Mouse (Mus musculus) hindbrain, embryonic 12.5 days (tissue): ENCODE measurements around the gene Trub1. TPM values are rescaled to one million over a fixed set of nuclear protein-coding genes. Genes with fewer than 3 reads are reported as not detected.

Experiments used
- ATAC-seq: fragments of 200-750 bp; cut with Nextera tagmentation; 2 replicates; pipeline ENCODE4 v1.8.0; 2017; ENCODE audit warnings: moderate TSS enrichment; ENCODE audit not compliant: low FRiP score
- H3K27ac ChIP-seq: fragments of 300-500 bp; sonication (generic); 2 replicates; pipeline ENCODE4 v1.5.1; 2016; ENCODE audit warnings: mild to moderate bottlenecking
- H3K27me3 ChIP-seq: fragments of 300-500 bp; sonication (generic); 2 replicates; pipeline ENCODE4 v1.6.1; 2016; ENCODE audit warnings: mild to moderate bottlenecking
- H3K36me3 ChIP-seq: fragments of 300-500 bp; sonication (generic); 2 replicates; pipeline ENCODE4 v1.6.1; 2016; ENCODE audit warnings: mild to moderate bottlenecking
- H3K4me1 ChIP-seq: fragments of 300-500 bp; sonication (generic); 2 replicates; pipeline ENCODE4 v1.6.1; 2016
- H3K4me2 ChIP-seq: fragments of 300-500 bp; sonication (generic); replicated peaks from 2 replicates; pipeline ENCODE4 v1.6.1; 2016; ENCODE audit warnings: mild to moderate bottlenecking
- H3K4me3 ChIP-seq: fragments of 300-500 bp; sonication (generic); 2 replicates; pipeline ENCODE4 v1.5.1; 2016; ENCODE audit warnings: mild to moderate bottlenecking
- H3K9ac ChIP-seq: fragments of 300-500 bp; sonication (generic); 2 replicates; pipeline ENCODE4 v1.6.1; 2016; ENCODE audit warnings: mild to moderate bottlenecking, moderate library complexity
- H3K9me3 ChIP-seq: fragments of 300-500 bp; sonication (generic); replicated peaks from 2 replicates; pipeline ENCODE4 v1.6.1; 2016; ENCODE audit warnings: mild to moderate bottlenecking
- WGBS: fragments of 180-500 bp; shearing (Covaris S2); methylation state at CpG from one replicate; pipeline ENCODE4 v1.1.7; 2016; 5-methylcytosine and 5-hydroxymethylcytosine counted together
- polyA plus RNA-seq: library from polyadenylated mRNA; unstranded; fragments of >200 nt; fragmentation: Nextera tagmentation; extraction: Ambion mirVana; gene quantifications from 2 replicates; pipeline ENCODE4 v1.2.1, GENCODE M21; 2016

Trub1 gene
- 15.9 and 18.9 TPM in 2 replicates for polyA plus RNA-seq

DNA sequence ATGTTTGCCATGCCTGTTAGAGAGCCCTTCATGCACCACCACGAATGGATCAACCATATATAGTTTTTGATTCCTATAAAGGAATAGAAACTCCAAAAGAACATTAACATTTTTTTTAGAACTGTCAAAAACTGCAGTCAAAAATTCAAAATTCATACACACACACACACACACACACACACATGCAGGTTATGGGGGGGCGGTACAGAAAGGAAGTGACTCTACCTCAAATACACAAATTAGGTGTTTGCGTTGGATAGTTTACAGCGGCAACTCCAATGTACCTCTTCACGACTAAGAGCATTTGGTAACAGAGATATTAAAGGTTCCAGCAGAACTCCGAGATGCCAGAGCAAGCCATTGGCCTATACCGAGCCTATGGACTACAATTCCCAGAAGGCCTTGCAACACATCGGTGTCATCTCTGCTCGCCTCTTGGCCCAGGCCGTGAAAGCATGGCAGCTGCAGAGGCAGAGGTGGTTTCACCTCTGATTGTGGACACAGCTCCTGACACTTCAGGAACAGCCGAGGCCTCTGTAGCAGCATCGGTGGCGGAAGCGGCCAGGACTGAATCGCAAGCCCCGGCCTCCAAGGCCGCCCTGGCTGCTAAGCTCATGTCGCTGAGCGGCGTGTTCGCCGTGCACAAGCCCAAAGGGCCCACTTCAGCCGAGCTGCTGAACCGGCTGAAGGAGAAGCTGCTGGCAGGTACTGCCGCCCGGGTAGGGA lies at the start of gene Trub1:
TSS of gene Trub1 (plus strand) at position 421 of the 726 bp plus-strand sequence.
- Histone ChIP-seq H3K4me2 (peak within 1 kb of the TSS; percentile 77), H3K27me3 (no peaks in the 10 kb centered on the region), H3K4me1 (peaks cover 12% of the 10 kb centered on the region), H3K36me3 (no peaks in the 10 kb centered on the region), H3K9ac (peak within 1 kb of the TSS; percentile 74), H3K27ac (no peak within 1 kb of the TSS), H3K9me3 (no peaks in the 10 kb centered on the region; the same call in 1 of the 2 replicates), H3K4me3 (peak within 1 kb of the TSS; percentile 83)
- 6% methylated on average over 26 of the region's 26 CpGs for WGBS
- peak; percentile 98 for ATAC-seq

DNA sequence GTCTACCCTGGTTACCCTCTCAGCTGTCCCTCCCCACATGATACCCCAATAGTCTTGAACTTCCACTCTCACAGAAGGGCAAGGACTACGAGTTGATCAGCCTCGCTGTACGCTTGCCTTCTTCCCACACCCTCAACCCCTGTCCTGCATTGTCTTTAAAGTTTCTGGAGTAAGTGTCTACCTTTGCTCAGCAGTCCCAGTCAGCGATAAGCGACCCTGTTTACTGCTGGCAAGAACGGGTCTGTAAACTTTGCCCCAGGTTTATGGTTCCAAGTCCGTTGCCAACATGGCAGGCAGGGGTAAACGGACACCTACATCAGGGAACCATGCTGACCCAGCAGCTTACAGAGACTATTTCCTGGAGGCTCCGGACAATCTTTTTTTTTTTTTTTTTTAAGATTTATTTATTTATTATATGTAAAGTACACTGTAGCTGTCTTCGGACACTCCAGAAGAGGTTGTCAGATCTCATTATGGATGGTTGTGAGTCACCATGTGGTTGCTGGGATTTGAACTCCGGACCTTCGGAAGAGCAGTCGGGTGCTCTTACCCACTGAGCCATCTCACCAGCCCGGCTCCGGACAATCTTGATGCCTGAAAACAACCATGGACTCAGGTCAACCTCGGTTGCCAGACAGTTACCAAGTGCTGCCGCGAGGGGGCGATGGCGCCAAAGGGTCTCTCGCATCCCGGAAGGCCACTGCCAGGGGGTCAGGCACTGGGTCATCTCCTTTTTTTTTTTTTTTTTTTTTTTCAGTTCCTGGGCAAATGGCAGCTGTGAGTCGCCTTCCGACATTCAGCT lies 48.8 kb upstream of the Trub1 start:
- no peaks in the 10 kb centered on the region for H3K9me3 ChIP-seq
- H3K27ac ChIP-seq = no peak overlapping the region
- H3K27me3 ChIP-seq = no peaks in the 10 kb centered on the region
- ATAC-seq = peak; percentile 43
- no peaks in the 10 kb centered on the region for H3K36me3 ChIP-seq
- 14% methylated on average over 24 of the region's 24 CpGs for WGBS
- peak overlapping the region; percentile 38 for H3K4me2 ChIP-seq
- H3K9ac ChIP-seq = no peak overlapping the region
- peaks cover 6% of the 10 kb centered on the region; the same call in 1 of the 2 replicates for H3K4me1 ChIP-seq
- H3K4me3 ChIP-seq = no peak overlapping the region

DNA sequence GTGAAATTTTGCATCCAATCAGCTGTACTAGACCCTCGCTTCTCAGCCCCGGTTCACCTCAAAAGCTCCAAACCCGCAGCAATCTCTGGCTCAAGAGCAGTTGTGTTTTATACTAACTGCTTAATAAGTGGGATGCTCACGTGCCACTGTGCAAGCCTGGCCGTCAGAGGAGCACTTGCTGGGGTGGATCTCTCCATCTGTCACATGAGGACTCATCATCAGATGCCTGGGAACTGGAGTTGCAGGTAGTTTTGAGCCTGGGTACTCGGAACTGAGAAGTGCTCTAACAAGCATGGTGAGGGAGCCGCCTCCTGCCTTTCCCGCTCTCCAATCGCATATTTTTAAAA lies 48.2 kb upstream of the Trub1 start:
- 14% methylated on average over 9 of the region's 9 CpGs for WGBS
- no peak overlapping the region for H3K9ac ChIP-seq
- no peaks in the 10 kb centered on the region for H3K9me3 ChIP-seq
- no peak for ATAC-seq
- no peak overlapping the region for H3K4me3 ChIP-seq
- no peaks in the 10 kb centered on the region for H3K36me3 ChIP-seq
- no peak overlapping the region for H3K27ac ChIP-seq
- no peaks in the 10 kb centered on the region for H3K27me3 ChIP-seq
- H3K4me1 ChIP-seq = peaks cover 6% of the 10 kb centered on the region; the same call in 1 of the 2 replicates
- H3K4me2 ChIP-seq = peak overlapping the region; percentile 38

DNA sequence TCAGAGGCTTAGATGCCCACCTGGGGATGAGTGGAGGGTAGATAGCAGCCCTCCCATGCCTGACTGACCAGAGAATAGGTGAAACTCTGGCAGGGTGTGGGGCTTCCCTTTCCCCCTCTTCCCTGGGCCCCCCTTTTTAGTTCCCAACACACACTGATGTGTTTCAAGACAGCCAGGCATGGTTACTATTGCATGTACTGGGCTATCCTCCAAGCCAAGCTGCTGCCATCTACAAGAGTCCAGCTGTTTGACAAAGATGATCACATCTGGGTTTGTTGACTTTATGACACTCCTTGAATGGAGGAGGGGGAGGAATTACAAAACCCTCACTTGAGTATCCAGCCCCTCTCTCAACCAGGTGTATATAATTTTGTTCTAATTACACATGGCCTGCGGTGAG lies 44.8 kb upstream of the Trub1 start:
- WGBS = 93% methylated on average over 1 of the region's 1 CpGs
- ATAC-seq = no peak
- peaks cover 12% of the 10 kb centered on the region for H3K4me1 ChIP-seq
- no peak overlapping the region for H3K4me2 ChIP-seq
- no peaks in the 10 kb centered on the region for H3K27me3 ChIP-seq
- H3K36me3 ChIP-seq = no peaks in the 10 kb centered on the region
- no peak overlapping the region for H3K27ac ChIP-seq
- H3K9ac ChIP-seq = no peak overlapping the region
- H3K4me3 ChIP-seq = no peak overlapping the region
- no peaks in the 10 kb centered on the region for H3K9me3 ChIP-seq

DNA sequence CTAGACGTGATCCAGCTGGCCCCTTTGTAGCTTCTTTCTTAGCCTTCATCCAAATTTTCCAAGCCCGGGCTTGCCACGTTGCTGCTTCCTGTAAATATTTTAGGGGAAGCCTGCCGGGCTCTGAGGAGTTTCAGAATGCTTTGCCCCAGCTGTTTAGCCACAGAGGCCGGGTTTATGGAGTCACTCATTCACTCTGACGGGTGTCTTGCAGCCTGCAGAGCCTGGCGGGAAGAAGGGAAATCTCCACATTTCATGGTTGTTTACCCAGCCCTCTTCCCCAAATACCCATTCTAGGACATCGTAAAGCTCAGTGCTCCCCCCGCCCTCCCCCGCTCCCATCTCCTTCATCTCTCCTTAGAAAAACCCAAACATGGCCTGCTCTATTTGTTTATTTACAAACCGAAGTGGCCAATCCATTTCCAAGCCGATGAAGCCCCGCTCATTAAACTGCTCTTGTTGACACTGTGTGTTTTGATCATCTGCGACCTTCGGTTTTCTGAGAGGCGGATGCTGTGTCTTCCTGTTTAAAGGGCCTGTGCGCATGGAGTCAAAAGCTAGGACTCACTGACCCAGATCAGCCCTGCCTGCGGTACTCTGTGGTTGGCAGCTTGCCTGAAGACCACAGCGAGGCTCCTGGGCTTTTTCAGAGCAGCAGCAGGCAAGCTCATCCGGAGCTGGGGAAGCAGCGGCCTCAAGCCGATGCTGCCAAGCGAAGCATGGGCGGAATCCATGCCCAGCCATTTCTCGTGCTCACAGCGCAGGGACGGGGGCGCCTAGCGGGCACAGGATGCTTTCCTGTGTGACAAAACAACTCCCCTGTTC lies 41.1 kb upstream of the Trub1 start:
- H3K4me2 ChIP-seq = peak overlapping the region; percentile 9
- WGBS = 44% methylated on average over 29 of the region's 29 CpGs
- no peak overlapping the region for H3K9ac ChIP-seq
- no peaks in the 10 kb centered on the region for H3K9me3 ChIP-seq
- peak overlapping the region; percentile 13 for H3K27ac ChIP-seq
- no peaks in the 10 kb centered on the region for H3K27me3 ChIP-seq
- H3K36me3 ChIP-seq = no peaks in the 10 kb centered on the region
- H3K4me1 ChIP-seq = peaks cover 9% of the 10 kb centered on the region
- no peak overlapping the region for H3K4me3 ChIP-seq
- ATAC-seq = no peak

DNA sequence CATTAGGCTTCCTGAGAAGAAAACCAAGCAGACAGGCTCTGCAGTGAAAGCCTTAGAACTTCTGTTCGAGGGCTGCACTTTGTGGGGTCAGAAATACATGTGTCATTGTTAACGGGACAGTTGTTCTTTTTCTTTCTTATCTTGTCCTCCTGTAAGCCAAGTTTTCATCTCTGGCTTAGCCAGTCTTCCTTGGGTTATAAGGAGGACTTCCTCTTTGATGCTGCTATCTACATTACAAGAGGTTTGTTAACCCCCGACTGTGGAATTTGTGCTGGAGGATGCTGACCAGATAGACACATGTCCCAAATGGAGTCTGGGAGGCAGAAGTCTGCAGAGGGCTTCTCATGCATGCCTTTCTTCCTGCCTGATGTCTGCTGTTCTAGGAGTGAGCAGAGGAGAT lies 39.5 kb upstream of the Trub1 start:
- H3K4me3 ChIP-seq = no peak overlapping the region
- no peaks in the 10 kb centered on the region for H3K9me3 ChIP-seq
- peaks cover 15% of the 10 kb centered on the region for H3K4me1 ChIP-seq
- no peak overlapping the region for H3K9ac ChIP-seq
- H3K4me2 ChIP-seq = no peak overlapping the region
- no peak for ATAC-seq
- WGBS = 82% methylated on average over 3 of the region's 3 CpGs
- no peaks in the 10 kb centered on the region; the same call in 1 of the 2 replicates for H3K27me3 ChIP-seq
- no peaks in the 10 kb centered on the region for H3K36me3 ChIP-seq
- no peak overlapping the region for H3K27ac ChIP-seq

DNA sequence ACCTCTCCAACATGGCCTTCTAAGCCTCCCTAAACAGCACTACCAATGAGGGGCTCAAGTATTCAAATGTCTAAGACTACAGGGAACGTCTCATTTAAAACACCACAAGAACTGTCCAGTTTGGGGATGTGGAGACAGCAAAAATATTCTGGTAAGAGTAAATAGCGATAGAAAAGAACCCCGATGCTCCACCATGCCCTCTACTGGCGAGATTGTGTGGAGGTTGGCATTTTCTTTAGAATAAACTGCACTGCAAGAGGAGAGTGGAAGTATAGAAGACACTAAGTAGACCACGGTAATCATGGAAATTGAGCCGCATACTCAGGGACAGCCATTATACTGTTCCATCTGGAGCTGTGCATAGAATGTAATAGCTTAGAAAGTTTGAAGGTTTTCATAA lies 38.8 kb upstream of the Trub1 start:
- Histone ChIP-seq H3K9ac (no peak overlapping the region), H3K36me3 (no peaks in the 10 kb centered on the region), H3K4me1 (peaks cover 21% of the 10 kb centered on the region), H3K4me2 (no peak overlapping the region), H3K9me3 (no peaks in the 10 kb centered on the region), H3K27ac (no peak overlapping the region), H3K27me3 (no peaks in the 10 kb centered on the region; the same call in 1 of the 2 replicates), H3K4me3 (no peak overlapping the region)
- WGBS = 86% methylated on average over 6 of the region's 6 CpGs
- ATAC-seq = no peak

DNA sequence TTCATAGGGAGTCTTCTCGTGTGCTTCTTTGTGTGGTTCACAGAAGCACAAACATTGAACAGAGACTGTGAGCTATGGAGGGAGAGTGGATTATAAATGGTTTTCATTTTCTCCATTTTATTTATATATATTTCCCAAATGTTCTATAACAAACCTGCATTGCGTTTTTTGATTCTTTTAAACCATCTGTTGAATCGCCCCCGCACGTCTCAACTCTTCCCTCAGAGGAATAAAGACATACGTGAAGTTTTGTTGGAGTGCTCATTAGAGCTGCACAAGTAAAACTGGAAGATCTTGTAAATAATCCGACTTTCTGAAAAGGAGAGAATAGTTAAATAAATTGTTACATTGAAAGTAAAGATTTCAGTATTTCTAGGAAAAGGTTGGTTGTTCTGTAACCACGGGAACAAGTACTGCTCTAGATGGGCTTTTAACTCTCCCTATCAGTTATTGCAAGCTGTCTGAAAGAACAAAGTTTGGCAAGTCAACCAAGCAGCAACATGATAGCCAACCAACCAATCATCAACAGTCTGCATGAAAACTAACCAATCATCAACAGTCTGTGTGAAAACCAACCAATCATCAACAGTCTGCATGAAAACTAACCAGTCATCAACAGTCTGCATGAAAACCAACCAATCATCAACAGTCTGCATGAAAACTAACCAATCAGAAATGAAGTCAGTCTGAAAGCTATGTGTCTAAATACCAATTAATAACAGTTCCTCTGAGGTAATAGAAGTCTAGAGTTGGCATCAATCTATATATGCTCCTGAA lies 37.5 kb upstream of the Trub1 start:
- H3K9me3 ChIP-seq = no peaks in the 10 kb centered on the region
- no peak overlapping the region for H3K4me3 ChIP-seq
- no peaks in the 10 kb centered on the region; the same call in 1 of the 2 replicates for H3K27me3 ChIP-seq
- H3K9ac ChIP-seq = no peak overlapping the region
- no peak for ATAC-seq
- H3K27ac ChIP-seq = no peak overlapping the region
- no peak overlapping the region for H3K4me2 ChIP-seq
- no peaks in the 10 kb centered on the region for H3K36me3 ChIP-seq
- WGBS = 88% methylated on average over 8 of the region's 8 CpGs
- H3K4me1 ChIP-seq = peaks cover 24% of the 10 kb centered on the region

DNA sequence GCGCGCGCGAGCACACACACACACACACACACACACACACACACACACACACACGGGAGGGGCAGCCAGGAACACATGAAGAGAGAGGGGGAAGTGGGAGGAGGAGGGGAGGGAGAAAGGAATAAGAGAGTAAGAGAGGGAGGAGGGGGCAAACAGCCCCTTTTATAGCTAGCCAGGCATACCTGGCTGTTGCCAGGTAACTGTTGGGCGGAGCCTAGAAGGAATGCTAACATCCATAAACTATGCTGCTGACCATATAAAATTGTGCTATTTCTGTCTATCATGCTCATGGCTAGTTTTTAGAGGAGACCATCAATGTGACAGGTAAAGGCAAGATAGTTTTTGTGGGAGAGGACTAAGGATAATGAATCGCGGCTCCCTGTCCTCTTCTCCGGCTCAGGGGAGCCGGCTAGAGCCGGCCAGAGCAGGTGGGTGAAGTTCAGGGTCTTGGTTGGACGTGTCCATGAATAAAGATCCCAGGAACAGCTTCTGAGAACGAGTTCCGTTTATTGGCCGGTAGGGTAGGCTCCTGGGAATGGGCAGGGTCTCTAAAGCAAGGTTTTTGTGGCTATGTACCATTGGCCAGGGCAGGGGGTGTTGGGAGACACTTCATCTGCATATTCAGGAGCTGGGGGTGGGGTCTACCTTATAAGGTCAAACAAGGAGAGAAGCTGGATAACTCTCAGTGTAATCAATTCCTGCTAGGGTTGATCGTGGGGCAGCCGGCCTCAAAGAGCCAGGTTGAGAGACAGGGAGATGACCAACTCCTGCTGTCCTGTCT lies 34.7 kb upstream of the Trub1 start:
- Histone ChIP-seq H3K36me3 (no peaks in the 10 kb centered on the region), H3K4me3 (no peak overlapping the region), H3K4me1 (peaks cover 15% of the 10 kb centered on the region), H3K27ac (no peak overlapping the region), H3K4me2 (peak overlapping the region; percentile 19), H3K9me3 (no peaks in the 10 kb centered on the region), H3K9ac (no peak overlapping the region), H3K27me3 (no peaks in the 10 kb centered on the region; the same call in 1 of the 2 replicates)
- no peak for ATAC-seq
- 22% methylated on average over 16 of the region's 17 CpGs for WGBS

DNA sequence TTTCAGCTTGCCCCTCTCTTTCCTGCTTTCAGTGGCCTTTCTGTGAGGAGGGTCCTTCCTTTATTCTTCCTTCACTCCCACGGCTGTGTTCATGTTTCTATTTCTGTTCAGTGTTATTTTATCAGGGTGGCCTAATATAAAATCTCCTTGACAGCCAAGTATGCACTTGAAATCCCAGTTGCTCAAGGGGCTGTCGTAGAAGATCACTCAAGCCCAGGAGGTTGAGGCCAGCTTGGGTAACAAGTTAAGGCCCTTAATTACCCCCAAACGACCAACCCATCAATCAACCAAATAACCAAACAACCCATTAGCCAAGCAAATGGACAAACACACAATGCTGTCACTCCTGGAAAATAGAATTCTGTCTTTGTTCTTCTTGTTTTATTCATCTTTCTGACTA lies 29.3 kb upstream of the Trub1 start:
- Histone ChIP-seq H3K27me3 (no peaks in the 10 kb centered on the region), H3K9me3 (no peaks in the 10 kb centered on the region), H3K27ac (no peak overlapping the region), H3K4me2 (no peak overlapping the region), H3K4me3 (no peak overlapping the region), H3K4me1 (peaks cover 6% of the 10 kb centered on the region), H3K9ac (no peak overlapping the region), H3K36me3 (no peaks in the 10 kb centered on the region)
- ATAC-seq = no peak
- 38% methylated on average over 3 of the region's 3 CpGs for WGBS

DNA sequence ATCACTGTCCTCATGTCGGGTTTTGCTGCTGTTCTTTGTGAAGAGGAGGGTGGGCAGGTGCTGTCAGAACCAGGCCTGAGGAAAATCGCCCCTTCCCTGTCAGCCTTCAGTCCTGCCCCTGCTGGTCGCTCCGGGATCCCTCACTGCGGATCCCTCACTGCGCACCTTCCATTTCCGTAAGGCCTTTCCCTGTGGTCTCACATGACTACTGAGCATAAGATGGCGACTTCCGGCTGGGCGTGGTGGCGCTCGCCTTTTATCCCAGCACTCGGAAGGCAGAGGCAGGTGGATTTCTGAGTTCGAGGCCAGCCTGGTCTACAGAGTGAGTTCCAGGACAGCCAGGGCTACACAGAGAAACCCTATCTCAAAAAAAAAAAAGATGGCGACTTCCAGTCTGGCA lies 27.4 kb upstream of the Trub1 start:
- Histone ChIP-seq H3K27ac (no peak overlapping the region), H3K4me2 (no peak overlapping the region), H3K4me3 (no peak overlapping the region), H3K9me3 (no peaks in the 10 kb centered on the region), H3K36me3 (no peaks in the 10 kb centered on the region), H3K27me3 (no peaks in the 10 kb centered on the region), H3K9ac (no peak overlapping the region), H3K4me1 (no peaks in the 10 kb centered on the region)
- ATAC-seq = no peak
- 96% methylated on average over 15 of the region's 15 CpGs for WGBS
